Mouse (Mus musculus): ENCODE results near the gene Mcoln2.

Mcoln2 gene

GRCm38 (mm10) chr3:146149156-146150057 is at the start of gene Mcoln2:
Mcoln2 (plus strand) TSS chr3:146149833.
- peak in 1 of 2 experiments; percentile 43 for DNase-seq

- DNase-seq = no peak
Observed at GRCm38 (mm10) chr3:146099925-146100324, 49.7 kb upstream of the Mcoln2 start.

DNA sequence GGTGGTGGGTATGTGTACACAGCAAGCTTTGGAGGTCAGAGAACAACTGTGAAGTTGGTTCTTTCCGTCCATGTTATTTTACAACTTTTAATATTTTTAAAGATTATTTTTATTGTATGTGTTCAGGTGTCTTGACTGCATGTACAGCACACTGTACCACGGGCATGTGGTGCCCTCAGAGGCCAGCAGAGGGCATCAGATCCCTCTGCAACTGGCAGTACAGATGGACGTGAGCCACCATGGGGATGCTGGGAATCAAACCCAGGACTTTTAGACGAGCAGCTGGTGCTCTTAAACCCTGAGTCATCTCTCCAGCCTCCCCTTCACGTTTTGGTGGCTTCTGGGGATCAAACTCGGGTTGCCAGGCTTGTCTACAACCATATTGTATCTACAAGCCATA is 47.6 kb upstream of the Mcoln2 start:
- DNase-seq = no peak

DNA sequence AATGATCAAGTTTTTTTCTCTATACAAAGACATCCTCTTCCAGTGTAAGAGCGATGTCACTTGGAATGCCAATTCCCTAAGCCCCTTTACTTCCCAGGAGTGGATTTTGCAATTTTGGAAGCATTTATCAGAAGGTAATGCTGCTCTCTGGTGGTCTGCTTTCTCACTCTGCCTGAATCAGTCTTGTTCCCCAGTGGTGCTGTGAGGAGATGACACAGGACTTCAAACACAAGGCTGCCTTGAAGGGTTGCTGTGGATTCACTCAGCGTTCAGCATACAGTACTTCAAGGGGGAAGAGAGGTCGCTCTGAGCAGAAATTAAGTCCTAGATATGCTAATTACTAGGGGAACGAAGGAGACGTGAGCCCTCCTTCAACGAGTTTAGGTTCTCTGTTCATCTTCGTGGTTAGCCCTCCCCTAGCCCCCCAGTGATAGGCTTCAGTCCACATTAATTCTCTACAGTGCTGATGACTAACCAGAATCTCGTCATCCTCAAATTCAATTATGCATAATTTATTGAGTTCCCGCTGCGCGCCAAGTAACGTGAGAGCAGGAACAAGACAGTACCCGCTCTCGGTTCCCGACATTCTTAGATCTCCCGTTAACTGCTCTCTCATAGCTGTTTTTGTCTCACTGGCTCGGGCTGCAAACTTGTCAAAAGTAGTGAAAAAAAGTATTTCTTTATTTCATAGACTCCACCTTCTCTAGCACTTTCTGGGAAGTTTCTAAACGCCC is 42.4 kb upstream of the Mcoln2 start:
- DNase-seq = no peak

DNA sequence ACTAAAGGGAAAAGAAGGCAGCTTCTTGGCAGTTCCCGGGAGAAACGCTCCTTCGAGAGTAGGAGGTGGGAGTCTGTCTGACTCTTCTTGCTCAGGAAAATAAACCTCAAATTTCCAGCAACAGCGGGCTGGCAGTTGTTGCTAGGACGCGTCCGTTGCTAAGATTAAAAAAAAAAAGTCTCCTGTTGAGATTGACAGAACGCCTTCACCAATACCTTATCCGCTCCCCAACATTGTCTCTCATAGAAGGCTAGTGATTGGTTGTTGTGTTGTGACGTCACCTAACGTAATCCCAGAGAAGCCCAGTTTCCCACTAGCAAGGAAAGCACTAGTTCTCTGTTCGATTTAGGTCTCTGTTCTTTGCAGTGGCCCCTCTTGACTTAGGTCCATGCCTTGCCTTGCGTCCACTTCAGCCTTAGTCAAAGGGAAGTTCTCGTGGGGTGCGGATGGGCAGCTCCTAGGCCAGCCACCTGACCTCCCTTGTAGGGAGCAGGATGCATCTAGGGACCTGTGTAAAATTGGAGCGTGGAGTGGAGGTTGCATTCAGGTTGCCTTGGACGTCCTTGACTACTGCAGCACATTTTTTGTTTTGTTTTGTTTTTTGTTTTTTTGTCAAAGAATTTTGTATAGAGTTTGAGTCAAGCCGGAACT is 41.6 kb upstream of the Mcoln2 start, which contains the start of gene Wdr63:
Wdr63 (minus strand) TSS at position 210 of the 651 bp plus-strand sequence.
- peak in 1 of 2 experiments; percentile 24 for DNase-seq

DNA sequence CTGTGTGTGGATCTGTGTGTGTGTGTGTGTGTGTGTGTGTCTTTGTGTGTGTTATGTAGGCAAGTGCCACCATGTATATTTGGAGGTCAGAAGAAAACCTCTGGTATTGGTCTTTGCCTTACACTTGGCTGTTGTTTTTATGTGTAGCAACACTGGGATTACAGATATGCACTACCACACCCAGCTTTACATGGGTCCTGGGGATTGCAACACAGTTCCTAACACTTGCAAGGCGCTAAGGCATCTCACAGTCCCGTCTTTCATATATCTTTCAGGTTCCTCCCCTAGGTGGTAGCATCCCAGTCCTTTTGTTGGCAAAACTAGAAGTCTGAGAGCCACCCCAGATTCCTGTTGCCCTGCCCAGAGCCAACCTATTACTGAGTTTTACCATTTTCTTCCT is 40.7 kb upstream of the Mcoln2 start:
- no peak for DNase-seq

DNA sequence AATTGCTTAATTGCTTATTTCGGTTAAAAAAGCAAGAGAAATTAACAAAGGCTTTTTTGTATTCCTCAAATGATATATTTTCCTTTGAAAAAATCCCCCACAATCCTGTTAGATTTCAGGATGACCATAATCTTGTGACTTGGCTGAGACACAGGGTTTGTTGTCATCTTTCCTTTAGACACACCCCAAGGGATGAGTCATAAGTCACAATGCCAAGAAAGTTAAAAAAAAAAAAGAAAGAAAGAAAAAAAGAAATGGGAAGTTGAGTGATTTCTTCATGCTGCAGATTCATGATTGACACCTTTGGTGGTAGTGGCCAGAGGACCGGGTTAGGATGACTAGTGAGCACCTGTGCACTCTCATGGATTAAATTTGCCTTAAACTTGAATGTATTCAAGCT is 39.3 kb upstream of the Mcoln2 start:
- no peak for DNase-seq

GRCm38 (mm10) chr3:146110916-146111315 is 38.7 kb upstream of the Mcoln2 start:
- DNase-seq = no peak

GRCm38 (mm10) chr3:146117258-146117996 is 32.2 kb upstream of the Mcoln2 start, which contains the start of gene Mcoln3:
Mcoln3 (plus strand) TSS chr3:146117450.
- no peak for DNase-seq

DNA sequence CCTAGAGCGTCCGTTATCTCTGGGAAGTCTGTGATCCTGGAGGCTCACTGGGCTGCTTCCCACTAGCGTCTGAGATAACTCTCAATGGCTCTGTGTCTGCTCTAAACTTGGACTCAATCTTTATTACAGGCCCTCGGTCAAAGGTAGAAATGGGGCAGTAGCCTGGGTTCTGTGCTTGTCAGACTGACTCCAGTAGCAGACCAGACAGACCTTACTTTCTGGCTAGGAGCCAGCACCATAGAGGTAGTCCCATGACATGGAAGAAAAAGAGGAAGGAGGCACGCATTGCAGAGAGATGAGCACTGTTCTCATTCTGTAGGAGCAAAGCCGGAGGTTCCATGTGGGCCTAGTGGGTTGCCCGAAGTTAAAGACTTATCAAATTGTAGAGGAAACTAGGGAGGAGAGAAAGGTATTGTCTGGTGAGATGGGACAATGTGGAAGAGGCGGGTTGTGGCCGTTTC is 31.6 kb upstream of the Mcoln2 start:
- no peak for DNase-seq

DNA sequence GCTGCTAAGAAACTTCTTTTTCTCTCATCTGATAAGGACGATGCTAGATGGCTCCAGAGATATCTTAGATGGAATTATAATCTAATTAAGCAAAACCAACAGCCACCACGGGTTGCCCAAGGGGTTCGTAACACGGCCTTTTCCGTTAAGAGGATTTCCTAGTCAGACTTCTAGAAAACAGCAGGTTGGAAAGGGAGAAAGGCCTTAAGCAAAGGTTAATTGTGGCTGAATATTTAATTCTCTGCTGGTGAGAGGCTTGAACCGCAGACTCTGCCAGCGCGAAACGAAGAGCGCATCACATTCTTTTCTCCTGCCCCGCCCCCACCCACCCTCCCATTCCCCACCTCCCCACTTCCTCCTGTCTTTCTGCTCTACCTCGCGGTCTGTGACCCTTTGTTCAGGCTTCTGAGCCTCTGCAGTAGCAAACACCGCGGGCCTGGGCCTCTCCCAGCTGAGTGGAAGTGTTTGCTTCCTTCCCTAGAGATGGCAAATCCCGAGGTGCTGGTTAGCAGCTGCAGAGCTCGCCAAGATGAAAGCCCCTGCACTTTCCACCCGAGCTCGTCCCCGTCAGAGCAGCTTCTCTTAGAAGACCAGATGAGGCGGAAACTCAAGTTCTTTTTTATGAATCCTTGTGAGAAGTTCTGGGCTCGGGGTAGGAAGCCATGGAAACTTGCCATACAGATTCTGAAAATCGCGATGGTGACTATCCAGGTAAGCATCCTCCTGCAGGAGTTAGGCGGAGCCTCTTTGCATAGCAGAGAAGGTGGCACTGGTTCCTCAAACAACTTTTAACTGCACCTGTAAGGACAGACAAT is 28.1 kb upstream of the Mcoln2 start:
- peak; percentile 68 to 74 for DNase-seq

- DNase-seq = no peak
Observed at GRCm38 (mm10) chr3:146122125-146122420, 27.6 kb upstream of the Mcoln2 start.

- no peak for DNase-seq
Observed at GRCm38 (mm10) chr3:146122807-146123463, 26.7 kb upstream of the Mcoln2 start.

- no peak for DNase-seq
Observed at GRCm38 (mm10) chr3:146123464-146123825, 26.2 kb upstream of the Mcoln2 start.

DNA sequence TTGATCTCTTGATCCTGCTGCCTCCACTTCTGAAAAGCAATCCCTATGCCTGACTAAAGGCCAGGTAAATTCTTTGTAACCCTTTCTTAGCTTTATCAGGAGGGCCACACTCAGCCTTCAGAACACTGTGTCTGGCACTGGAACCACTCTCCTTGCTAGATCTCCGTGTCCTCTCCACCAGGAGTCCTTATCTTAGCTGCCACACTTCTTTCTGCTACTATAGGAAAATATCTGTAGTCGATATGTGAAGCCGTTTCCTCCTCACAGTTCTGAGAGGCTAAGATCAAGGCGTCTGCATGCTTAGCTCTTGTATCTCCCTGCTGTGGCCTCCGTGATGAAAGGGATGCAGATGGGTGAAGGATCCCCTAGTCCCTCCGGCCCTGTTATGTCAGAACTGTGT is 22.4 kb upstream of the Mcoln2 start:
- no peak for DNase-seq

GRCm38 (mm10) chr3:146134834-146135233 is 14.8 kb upstream of the Mcoln2 start:
- DNase-seq = no peak

DNA sequence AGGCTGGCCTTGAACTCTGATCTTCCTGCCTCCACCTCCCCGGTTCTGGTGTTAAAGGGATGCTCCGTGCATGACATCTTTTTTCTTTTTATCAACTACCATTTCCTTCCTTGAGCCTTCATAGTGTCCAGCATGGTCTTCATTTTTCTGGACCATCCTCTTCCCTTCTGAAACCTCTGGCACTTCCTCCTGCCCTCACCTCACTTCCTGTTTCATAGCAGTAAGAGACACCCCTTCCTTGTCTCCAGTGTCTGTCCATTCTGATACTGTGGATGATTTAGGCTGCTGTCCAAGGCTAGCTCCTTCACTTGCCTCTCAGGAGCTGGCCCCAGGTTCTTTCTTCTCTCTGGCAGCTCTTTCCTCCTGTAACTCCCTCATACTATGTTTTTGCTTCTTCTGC is 14.2 kb upstream of the Mcoln2 start:
- DNase-seq = no peak

DNA sequence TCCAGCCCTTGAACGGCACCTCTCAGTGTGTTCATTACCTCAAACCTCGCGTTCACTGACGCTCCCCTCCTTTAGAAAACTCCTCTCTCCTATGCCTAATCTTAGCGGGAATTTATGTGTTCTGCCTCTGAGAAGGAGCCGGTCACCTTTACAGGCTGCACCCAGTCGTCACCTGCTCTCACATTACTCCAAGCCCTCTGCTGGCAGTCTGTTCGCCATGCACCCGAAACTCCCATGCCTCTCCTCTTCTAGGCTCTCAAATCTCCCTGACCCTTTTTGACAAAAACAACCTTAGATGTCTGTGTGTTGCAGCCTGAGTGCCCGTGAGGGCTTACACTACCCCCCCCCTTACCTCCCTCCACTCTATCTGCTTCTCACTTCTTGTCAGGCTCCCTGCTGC is 13.2 kb upstream of the Mcoln2 start:
- no peak for DNase-seq

GRCm38 (mm10) chr3:146140276-146140675 is 9.4 kb upstream of the Mcoln2 start:
- DNase-seq = no peak

DNA sequence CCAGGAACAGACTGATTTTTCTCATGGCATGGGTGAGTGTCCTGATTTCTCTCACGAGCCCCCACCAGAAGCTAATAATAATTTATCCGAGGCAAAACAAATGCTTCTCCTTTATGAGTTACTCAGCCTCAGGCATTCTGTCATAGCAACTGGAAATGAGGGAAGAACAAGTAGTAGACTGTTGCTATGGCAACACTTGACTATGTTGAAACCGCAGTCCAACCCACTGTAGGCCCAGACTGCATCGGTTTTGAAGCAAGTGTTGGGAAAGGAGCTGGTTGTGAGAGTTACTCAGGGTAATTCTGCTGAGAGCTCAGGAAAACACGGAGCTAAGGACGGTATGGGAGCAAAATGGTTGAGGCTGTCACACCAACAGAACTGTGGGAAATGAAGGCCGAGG is 7.1 kb upstream of the Mcoln2 start:
- DNase-seq = no peak

GRCm38 (mm10) chr3:146145501-146145900 is 4.1 kb upstream of the Mcoln2 start:
- DNase-seq = no peak

Measured in thymus, adult 18-20 months (tissue).